Mouse (Mus musculus) adrenal gland, adult 2 months (tissue): Measurements from ENCODE around the gene Rai14. TPM values are rescaled to one million over a fixed set of nuclear protein-coding genes. Genes with fewer than 3 reads are reported as not detected.

Experiments
- DNase-seq: peaks from one replicate; pipeline ENCODE4 v3.0.0; 2021
- polyA plus RNA-seq: library from polyadenylated mRNA; depleted of rRNA; stranded (reverse); fragments of >200 nt; gene quantifications from 2 replicates; pipeline ENCODE4 v1.2.3, GENCODE M21; 2012
- total RNA-seq, 2 experiments: library from RNA; stranded (reverse); gene quantifications; 2 replicates each; pipeline ENCODE4 v1.2.3; 2021

Gene Rai14
- total and polyA plus RNA-seq, 3 experiments, result 2.0 to 28.9 (median 23.2) TPM

DNA sequence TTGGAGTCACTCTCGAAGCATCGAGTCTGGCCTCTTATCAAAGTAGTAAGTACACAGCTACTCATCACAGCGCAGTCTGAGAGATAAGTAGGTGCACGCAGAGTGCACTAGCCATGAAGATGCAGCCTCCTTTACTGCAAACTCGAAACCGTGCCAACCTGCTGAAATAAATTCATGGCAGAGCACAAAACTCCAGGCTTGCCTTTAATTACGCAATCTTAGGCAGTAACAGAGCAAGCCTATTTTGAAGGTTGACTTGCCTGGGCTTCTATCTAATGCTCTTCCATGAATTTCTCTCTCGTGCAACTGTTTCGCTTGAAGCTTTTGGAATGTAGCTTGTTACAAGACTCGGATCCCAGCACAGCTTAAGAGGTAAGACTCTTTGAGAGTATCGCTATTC is 25.1 kb downstream of the Rai14 start:
- DNase-seq, result peak; percentile 36

DNA sequence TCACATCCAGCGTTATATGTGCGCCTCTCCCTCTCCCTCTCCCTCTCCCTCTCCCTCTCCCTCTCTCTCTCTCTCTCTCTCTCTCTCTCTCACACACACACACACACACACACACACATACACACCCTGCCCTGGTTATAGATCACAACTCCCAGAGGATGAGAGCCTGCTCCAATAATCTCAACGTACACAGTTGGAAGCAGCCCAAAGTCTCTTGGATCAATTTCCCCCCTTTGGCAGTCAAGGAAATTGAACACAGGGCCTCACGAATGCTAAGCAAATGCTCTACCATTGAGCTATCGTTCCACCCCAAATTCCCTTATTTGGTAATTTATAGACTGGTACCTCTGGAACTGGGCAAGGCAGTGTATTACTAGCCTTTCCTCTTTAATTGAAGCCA is 25.7 kb downstream of the Rai14 start:
- DNase-seq, result no peak

DNA sequence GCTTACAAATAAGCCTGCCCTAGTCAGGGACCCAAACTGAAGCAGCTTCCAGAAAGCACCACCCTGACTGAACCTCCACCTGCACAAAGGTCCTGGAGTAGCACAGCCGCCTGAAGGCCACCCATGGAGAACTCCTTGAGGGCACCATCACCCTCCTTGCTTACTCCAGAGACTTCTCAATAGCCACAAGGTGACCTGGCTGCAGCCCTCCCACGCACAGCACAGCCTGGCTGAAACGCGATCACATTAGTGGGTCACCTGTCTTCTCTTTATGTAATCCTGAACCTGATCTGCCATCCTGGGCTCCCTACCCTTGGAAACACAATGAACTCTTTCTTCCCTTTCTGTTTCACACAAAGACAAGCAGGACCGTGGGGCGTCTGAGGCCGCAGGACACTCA is 27.1 kb downstream of the Rai14 start:
- no peak for DNase-seq

DNA sequence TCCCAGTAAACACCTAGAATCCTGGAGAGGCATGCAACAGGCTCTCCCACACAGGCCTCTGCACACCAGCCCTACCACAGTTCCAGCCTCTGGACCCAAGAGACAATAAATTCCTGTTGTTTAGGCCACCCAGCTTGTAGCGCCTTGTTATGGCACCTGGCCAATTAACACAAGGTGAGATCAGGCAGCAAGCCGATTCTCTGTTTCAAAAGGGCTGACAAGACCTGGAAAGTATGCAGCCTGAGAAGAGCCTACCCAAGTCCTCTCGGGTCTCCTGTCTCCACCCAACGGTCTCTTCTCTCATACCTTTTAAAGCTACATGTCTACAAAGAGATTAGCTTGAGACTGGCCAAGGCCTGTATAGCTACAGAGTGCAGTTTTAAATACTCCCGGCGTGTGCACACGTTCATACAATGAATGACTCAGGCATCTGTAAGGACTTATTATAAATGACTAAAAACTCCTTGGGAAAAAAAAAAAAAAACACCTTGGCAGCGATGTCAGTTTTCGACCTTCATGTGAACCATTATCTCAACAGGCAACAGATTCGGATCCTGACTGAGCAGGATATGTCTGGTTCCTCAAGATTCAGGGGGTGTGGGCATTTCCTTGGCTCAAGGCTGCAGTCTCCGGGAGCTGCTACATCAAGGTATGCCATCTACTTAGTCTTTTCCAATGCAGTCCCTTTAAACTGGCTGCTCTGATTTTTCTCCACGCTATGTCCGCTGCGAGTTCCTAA is 28.6 kb downstream of the Rai14 start:
- peak; percentile 66 for DNase-seq

DNA sequence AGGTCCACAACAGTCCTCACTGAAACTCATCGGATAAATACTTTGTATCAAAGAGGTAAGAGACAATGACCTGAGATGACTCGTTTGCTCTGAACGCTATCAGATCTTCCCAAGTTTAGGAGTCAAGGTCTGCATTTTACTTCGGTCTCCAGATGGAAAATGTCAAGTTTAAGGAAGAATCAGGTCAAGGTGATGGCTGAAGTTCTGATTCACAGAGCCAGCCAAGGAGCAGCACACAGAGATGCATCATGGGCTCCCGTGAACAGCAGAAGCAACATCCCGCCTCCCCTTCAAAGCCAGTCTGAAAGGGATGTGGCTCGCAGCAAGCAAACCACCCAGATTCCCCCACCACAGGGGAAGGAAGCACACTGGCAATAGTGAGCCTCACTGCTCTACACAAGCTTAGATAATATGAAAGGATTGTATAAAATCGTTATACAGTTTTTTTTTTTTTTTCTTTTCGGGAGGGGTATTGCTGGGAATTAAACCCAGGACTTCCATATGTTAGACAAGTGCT is 30.7 kb downstream of the Rai14 start:
- peak; percentile 56 for DNase-seq

DNA sequence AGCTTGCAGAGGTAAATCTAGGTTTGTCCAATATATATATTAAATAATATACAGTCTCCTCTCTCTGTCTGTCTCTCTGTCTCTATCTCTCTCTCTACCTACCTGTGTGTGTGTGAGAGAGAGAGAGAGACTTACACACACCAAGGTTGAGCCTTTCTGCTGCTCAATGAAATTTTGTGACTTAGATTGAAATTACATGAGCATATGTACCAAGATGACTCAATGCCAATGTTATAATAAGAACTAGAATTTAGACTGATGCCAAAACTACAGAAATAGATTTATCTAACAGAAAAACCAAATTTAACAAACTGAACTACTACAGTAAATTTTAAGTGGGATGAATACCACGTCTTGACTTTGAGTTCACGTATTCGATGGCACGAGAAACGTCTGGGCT is 33.9 kb downstream of the Rai14 start:
- DNase-seq, result no peak

DNA sequence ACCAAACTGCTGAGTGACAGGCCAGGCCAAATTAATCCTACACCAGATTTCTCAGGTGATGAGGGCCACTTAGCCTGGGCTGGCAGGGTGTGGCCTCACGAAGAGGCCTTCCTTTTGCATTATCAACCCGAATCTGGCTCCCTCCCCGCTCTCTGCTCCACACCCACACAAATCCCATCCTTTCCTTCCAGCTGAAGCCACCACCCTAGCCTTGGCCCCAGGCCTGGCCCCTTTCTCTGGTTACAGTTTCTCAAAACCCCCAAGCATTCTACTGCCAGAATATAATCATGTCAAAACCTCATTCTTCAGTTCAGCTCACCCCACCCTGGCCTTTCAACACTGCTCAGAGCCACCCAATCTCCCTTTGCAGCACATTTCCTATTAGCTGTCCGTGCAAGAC is 34.9 kb downstream of the Rai14 start:
- no peak for DNase-seq

DNA sequence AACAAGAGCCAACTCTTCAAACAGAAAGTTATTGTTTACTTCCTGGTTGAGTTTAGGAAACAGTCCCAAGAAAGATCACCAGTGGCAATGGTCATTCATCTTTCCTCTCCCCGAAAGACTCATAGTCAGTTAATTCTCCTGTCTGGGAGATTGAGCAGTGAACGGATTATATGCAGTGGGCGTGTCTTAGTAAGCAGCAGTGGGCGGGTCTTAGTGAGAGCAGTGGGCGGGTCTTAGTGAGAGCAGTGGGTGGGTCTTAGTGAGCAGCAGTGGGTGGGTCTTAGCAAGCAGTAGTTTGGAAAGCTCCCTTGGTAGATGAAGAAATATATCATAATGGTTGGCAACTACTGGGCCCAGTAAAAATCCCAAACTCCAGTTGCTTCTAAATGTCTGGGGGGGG is 38.6 kb downstream of the Rai14 start:
- no peak for DNase-seq

DNA sequence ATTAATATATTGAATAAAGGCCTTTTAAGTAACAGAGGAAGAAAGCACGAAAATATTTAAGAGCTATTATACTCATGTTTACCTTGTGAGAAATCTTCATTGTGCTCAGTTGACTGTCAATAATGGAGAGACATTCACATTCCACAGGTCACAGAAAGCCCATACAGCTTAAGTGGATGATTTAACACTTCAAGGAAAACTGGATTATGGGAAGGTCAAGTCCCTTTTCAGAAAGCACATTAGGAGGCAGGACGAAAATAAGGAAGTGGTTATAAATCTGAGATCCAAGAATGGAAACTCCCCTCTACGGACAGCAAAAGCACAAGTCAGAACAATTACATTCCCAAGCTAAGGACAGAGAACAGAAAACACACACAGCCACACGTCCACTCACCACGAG is 41.5 kb downstream of the Rai14 start:
- no peak for DNase-seq

DNA sequence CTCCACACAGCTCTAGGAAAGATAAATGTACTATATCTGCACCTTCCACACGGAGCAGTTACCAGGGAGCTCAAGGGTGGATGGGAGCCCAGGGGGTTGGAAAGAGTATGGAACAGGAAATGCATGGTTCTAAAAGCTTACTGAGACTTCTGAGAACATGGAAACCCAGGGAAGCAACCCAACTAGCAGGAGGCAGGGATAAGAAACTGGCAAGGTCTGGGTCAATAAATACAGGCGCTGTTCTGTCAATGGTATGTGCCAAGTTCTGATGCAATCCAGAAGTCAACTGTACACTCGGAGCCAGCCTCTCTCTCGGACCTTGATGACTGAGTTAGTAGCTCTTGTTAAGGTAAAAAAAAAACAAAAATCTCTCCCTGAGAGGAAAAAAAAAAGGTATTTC is 42.6 kb downstream of the Rai14 start:
- peak; percentile 79 for DNase-seq

DNA sequence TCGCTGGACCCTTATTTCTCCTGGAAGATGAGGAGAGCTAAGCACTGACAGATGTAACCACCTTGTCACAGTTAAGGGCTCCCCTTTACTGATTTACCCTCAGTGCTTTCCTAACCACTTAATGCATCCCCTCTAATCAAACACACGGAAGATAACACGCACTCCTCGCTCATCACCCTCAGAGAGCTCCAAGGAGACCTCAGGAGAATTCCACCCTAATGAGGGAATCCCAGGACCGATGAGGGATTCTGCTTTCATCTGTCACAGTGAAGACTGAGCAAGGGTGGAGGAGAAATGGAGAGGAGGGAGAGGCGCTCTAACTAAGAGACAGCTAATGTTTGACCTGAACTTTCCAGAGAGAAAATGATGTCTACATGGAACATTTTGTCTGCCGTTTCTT is 44.3 kb downstream of the Rai14 start:
- no peak for DNase-seq

DNA sequence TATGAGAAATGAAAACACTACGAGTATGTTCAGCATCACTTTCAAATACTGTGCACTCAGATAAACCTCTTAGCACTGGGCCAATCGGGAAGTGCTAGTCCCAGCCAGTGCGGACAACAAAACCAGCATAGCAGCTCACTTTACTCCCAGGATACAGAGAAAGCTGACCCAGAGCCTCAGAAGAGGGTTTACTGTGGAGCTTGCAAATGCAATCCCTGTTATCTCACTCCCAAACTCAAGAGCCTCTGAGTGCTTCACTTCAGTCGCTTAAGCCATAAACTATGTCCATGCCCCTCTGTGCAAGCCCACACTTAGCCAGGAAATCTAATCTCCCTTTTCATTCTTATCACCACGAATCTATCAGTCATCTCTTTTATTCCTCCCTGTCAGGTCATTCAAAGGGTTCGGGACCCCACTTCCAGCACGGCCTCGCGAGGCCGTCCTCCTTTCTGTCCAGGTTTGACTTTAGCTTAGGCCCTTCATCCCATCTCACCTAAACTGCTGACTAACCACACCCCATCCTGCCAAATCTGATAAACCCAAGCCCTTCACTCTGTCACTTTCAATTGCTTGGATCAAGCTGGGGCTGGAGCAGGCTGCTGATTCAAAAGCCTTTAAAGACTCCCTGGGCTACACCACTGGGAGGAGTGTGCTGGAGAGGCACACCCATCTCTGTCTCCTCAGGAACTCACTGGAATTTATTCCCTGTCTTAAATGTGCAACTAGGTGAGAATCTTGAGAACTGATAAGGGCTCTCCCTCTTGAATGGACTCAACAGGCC is 46.1 kb downstream of the Rai14 start:
- DNase-seq, result no peak

DNA sequence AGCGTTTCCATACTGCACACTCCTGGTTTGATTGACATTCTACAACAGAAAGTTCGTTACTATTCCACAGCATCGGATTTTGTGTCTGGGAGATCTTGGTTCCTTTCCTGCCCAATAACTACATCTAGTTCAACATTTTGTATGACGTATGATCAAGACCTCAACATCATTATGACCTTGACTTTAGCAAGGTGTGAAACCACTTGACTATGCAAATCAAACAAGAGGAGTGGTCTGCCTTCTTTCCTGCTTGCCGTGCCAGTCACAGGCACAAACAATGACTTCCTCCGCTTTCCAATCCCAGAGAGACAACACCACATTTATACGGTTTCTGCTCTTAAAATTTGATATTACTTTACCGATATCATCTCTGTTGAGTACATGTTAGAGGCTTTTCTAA is 48.6 kb downstream of the Rai14 start:
- DNase-seq, result no peak

DNA sequence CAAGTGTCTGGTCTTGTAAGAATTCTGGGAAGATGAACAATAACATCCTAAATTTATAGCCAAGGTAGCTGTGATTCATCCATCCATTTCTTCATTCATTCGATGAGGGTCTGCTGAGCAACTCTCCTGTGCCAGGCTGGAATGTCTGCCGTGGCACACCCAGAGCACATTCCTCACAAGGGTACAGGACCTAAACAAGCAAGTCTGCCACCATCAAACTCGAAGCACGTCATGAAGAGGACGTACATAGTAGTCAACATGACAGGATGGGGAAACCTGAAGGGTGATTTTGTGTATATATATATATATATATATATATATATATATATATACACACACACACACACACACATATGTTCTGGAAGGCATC is 49.9 kb downstream of the Rai14 start:
- no peak for DNase-seq

DNA sequence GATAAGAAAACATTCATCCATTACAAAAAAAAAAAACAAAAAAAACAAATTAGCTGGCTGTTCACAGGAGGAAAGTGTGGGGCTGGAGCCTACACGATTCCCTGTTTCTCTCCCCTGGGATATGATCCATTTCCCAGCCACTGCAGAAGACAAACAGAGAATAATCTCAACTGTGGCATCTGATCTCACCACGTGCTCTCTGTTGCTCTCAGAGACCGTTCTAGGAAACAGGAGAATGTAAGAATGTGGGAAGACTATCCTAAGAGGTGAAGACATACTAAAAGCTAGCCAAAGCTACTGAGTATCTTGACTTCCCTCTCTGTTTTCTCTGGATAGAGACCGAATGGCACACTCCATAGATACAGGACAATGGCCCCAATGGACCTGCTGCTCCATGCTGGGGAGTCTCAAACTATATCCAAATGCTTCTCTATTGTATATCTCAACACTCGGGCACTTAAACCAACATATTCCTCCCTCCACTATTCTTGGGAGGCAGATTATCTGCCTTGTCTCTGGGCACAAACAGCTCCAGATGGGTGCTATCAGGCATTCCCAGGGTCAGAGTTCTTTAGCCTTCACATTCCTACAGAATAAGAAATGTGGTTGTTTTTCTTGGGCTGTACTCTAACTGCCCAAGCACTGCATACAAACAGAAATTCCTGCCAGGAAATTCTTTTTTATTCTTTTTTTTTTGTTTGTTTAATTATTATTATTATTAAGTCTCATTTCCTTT is 50.5 kb downstream of the Rai14 start:
- DNase-seq, result no peak

DNA sequence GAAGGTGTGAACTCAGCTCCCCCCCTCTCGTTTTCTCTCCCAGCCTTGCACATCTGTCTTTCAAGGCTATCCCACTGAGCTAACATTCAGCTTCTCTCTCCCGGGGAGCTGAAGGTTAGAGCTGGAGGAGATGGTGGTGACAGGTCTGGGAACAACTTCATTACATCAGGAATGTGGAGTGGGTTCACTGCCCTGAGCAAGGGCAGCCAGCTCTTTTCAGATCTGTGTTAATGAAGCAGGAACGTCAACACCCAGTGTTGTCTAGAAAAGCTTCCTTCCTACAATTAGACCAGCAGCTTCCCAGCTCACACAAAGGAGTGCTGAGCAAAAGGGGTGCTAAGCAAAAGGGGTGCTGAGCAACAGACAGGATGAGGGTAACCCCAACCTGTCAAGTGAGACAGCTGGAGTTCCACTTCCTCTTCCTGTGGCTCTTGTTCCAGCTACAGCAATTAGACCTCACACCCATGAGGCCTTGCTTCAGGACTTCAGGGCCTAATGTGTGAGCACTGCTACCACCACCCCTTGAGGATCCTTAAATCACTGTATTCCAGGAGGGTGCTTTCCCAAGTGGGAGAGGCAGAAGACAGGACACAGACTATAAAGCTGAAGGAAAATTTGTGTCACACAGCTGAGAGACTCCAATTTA is 52.3 kb downstream of the Rai14 start:
- DNase-seq, result no peak

DNA sequence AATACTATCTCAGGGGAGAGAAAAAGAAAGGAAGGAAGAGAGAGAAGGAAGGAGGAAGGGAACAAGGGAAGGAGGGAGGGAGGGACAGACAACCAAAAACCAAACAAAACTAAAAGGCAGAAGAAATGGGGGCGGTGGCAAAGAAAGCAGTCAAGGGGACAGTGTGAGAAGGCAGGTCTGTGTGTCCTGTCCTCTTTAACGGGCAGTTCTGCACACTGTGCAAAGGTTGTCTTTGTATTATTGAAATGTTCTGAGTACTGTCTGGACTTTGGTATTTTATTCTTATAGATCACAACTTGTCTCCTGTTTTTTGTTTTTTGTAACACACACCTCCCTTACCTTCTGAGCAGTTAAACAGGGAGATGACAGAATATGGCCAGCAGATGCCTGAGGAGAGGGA is 55.6 kb downstream of the Rai14 start:
- no peak for DNase-seq

DNA sequence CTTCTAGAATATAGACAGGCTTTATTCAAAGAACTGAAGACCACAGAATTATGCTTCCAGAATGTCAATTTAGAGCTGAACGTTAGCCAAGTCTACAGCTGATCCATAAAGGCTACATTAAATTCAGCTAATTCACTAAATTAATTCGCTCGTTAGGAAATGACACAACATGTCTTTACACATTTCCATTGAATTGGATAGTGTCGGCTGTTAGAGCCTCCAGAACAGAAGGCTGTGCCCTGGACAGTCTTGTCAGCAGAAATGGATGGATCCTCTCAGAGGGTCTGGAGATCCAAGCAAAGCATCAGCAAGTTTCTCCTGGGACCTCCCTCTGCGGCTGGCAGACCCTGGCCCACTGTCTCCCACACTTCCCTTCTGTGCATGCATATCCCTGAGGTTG is 58.3 kb downstream of the Rai14 start:
- DNase-seq, result no peak

DNA sequence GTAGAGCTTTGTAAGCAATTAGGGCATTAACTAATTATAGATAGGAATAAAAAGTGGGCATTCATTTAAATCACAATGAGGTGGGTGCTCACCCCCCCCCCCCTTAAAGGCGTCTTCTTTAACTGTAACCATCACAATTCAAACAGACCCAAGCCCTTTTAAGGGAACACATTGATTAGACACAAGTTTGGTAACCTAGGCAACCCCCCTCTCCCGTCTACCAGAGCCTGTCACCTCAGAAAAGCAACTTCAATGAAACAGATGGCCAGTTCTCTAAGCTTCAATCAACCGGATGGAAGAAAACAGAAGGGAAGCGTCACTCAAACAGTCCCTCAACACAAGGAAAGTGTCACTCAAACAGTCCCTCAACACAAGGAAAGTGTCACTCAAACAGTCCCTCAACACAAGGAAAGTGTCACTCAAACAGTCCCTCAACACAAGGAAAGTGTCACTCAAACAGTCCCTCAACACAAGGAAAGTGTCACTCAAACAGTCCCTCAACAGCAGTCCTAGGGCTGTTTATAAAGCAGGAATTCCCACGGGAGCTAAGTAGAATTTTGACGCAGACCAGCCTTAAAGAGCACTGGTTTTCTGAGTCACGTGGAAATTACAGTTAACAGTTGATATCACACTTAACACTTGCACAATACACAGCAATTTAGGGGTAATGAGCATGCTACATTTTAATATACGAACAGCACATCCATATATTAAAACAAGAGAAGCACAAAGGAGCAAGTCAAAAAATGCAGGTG is 59.1 kb downstream of the Rai14 start:
- DNase-seq, result no peak

DNA sequence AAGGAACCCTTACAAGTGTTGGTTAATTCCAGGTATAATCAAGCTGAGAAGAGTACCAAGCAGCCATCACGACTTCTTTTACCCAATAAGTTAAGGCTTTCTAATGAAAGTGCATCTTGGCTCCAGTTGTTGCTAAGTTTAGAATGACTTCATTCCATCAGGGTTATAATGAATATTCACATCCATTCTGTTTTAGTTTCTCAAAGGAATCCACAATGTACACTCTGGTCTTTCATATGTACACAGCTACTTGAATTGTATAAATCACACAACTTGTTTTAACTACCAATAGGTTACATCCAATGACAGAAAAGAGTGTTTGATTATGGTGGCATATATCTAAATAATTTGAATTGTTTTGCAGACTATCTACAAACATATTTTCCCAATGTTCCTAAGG is 59.7 kb downstream of the Rai14 start:
- DNase-seq, result no peak

DNA sequence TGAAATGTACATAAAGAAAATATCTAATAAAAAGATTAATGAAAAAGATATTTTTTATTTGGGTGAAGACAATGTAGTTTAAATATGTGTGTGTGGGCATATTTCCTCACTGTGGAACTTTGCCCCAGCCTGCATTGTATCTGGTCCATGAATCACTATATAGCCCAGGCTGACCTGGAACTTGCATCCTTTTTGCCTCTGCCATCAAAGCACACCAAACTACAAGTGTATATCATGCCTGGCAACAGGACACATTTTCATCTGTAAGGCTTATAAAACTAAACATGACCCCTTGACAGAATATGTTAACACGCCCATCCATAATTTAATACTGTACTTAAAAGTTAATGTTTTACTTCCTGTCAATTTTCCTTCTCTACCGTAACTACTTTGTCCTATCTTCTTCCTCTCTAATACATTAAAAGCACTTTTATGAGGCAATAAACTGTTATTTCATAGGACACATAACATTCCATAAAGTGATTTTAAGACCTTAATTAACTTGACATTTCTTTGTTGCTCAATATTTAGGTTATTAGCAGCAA is 61.4 kb downstream of the Rai14 start:
- DNase-seq, result no peak
